Mouse (Mus musculus): ENCODE data around the gene Slc25a29. TPM values are rescaled to one million over a fixed set of nuclear protein-coding genes. Genes with fewer than 3 reads are reported as not detected.

Slc25a29 gene
- polyA plus RNA-seq, 1 experiment from 2014 or later, result 3.1 TPM

DNA sequence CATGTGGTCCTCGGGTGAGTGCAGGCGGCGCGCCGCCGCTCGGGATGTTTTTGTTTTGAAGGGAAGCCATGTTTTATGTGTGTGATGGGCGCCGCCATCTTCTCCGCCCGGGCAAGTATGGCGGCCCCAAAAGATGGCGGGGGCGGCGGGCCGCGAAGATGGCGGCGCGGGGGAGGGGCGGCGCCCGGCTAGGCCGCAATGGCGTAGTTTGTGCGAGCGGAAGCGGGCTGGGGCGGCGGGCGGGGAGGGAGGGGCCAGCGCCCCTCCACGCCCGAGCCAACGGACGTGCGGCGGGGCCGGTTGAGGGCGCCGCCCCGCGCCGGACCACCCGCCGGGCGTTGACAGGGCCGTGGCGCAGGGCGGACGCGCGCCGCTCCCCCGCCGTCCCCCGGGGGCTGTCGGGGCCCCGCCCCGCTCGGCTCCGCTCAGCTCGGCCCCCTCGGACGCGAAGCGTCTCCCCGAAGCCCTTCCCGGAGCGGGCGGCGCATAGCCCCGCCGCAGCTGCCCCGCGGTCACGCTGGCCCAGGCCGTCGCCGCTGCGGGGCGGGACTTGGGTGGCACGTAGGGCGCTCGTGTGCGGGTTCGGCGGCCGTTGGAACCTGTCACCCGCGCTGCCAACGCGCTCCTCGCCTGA lies 41.5 kb downstream of the Slc25a29 start:
- H3K36me3 ChIP-seq, result no peaks in the 10 kb centered on the region
- H3K4me2 ChIP-seq, result peak overlapping the region; percentile 68
- peaks cover 23% of the 10 kb centered on the region for H3K4me1 ChIP-seq (replicated peaks)
- peak; percentile 62 for ATAC-seq (replicated peaks; ENCODE audit: insufficient number of reproducible peaks, insufficient read depth, low FRiP score, low read depth)
- peak overlapping the region; percentile 99 for H3K4me3 ChIP-seq
- peak overlapping the region; percentile 100 for H3K27ac ChIP-seq
- H3K27me3 ChIP-seq, result no peaks in the 10 kb centered on the region
- under 1% methylated on average over 64 of the region's 94 CpGs for WGBS
- H3K9ac ChIP-seq, result peak overlapping the region; percentile 97
- H3K9me3 ChIP-seq (replicated peaks), result no peaks in the 10 kb centered on the region

DNA sequence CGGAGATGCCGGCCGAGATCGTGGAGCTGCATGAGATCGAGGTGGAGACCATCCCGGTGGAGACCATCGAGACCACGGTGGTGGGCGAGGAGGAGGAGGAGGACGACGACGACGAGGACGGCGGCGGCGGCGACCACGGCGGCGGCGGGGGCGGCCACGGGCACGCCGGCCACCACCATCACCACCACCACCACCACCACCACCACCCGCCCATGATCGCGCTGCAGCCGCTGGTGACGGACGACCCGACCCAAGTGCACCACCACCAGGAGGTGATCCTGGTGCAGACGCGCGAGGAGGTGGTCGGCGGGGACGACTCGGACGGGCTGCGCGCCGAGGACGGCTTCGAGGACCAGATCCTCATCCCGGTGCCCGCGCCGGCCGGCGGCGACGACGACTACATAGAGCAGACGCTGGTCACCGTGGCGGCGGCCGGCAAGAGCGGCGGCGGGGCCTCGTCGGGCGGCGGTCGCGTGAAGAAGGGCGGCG lies 42.2 kb downstream of the Slc25a29 start:
- Histone ChIP-seq H3K27me3 (no peaks in the 10 kb centered on the region), H3K4me1 (replicated peaks) (peaks cover 20% of the 10 kb centered on the region), H3K9ac (peak overlapping the region; percentile 97), H3K9me3 (replicated peaks) (no peaks in the 10 kb centered on the region), H3K27ac (peak overlapping the region; percentile 100), H3K4me3 (peak overlapping the region; percentile 99), H3K4me2 (peak overlapping the region; percentile 57), H3K36me3 (no peaks in the 10 kb centered on the region)
- WGBS, result 0% methylated on average over 65 of the region's 71 CpGs
- ATAC-seq (replicated peaks; ENCODE audit: insufficient number of reproducible peaks, insufficient read depth, low FRiP score, low read depth), result no peak

DNA sequence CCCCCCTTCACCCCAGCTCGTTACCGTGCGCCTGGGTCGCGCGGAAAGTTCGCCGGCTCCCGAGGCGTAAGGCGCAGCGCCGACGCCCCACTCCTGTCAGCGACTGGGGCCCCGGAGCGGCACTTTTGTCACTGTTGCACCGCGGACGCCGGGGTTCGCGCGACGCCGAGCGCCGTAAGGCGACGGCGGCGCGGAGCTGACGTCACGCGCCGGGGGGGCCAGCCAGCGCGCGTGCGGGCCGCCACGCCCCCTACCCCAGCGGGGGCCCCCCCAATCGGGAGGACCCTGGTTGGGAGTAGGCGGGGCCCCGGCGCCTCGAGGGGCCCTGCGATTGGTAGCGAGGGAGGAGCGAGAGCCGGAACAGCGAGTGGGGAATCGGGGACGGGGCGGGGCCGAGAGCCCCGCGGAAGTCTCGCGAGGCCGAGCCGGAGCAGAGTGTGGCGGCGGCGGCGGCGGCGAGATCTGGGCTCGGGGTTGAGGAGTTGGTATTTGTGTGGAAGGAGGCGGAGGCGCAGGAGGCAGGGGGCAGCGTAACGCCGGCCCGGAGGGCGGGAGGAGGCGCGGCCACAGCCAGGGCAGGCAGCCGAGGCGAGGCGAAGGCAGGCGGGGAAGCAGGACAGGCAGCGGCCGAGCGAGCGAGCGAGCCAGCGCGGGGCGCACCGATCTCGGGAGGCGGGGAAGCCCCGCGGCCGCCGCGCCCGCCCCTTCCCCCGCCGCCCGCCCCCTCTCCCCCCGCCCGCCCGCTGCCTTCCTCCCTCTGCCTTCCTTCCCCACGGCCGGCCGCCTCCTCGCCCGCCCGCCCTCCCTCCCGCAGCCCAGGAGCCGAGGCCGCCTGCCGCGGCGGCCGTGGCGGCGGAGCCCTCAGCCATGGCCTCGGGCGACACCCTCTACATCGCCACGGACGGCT lies 42.9 kb downstream of the Slc25a29 start, which contains the start of gene Yy1:
Gene Yy1 (plus strand): TSS at position 428 of the 907 bp plus-strand sequence.
- H3K27me3 ChIP-seq, result no peaks in the 10 kb centered on the region

DNA sequence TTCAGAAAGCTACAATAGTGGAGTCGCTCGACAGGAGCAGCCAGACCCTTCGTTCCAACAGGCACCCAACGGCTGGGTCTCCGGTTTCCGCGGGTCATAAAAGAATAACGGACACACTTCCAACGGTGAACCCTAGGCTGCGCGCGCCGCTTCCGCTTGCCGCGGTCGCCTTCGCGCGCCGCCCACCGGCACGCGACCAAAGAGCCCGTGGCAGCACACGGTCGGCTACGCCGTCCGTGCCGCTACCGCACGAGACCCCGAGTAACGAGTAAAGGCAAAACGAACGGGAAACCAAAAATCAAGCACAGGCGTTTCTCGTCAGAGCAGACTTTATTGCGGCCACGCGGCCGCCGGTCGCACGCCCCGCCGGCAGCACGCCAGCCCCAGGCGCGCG lies 43.5 kb downstream of the Slc25a29 start:
- ATAC-seq (replicated peaks; ENCODE audit: insufficient number of reproducible peaks, insufficient read depth, low FRiP score, low read depth), result peak; percentile 40
- H3K9ac ChIP-seq, result peak overlapping the region; percentile 91
- no peaks in the 10 kb centered on the region for H3K36me3 ChIP-seq
- H3K9me3 ChIP-seq (replicated peaks), result no peaks in the 10 kb centered on the region
- peak overlapping the region; percentile 99 for H3K4me3 ChIP-seq
- under 1% methylated on average over 52 of the region's 52 CpGs for WGBS
- H3K4me1 ChIP-seq (replicated peaks), result peaks cover 18% of the 10 kb centered on the region
- H3K27ac ChIP-seq, result peak overlapping the region; percentile 100
- no peaks in the 10 kb centered on the region for H3K27me3 ChIP-seq
- H3K4me2 ChIP-seq, result peak overlapping the region; percentile 63

More for the DNA sequence above, 42.9 kb downstream of the Slc25a29 start, which contains the start of gene Yy1:
- H3K9ac ChIP-seq, result peak within 1 kb of the TSS; percentile 97
- H3K4me1 ChIP-seq (replicated peaks), result peaks cover 20% of the 10 kb centered on the region
- H3K36me3 ChIP-seq, result no peaks in the 10 kb centered on the region
- ATAC-seq (replicated peaks; ENCODE audit: insufficient number of reproducible peaks, insufficient read depth, low FRiP score, low read depth), result peak; percentile 93
- peak within 1 kb of the TSS; percentile 99 for H3K4me3 ChIP-seq
- H3K4me2 ChIP-seq, result peak within 1 kb of the TSS; percentile 63
- WGBS, result under 1% methylated on average over 104 of the region's 127 CpGs
- H3K27ac ChIP-seq, result peak within 1 kb of the TSS; percentile 100
- H3K9me3 ChIP-seq (replicated peaks), result no peaks in the 10 kb centered on the region

DNA sequence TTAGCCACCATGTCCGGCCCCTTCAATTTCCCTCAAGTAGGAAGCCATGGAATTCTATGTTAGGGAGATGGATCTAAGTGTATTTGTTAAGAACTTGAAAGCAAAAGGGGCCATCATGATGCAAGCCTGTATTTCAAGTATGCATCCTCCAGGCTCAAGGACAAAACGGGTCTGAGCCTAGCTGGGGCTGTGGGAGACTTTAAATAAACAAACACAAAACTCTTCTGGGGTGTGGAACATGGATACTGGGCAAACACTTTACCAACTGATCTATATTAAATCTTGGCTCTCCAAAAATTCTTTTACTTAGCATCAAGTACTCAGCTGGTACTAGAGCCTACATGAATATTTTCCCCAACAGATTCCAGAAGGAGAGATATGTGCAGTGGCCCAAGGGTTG lies 48.4 kb downstream of the Slc25a29 start:
- no peak for ATAC-seq (replicated peaks; ENCODE audit: insufficient number of reproducible peaks, insufficient read depth, low FRiP score, low read depth)
- Histone ChIP-seq H3K4me3 (no peak overlapping the region), H3K4me2 (no peak overlapping the region), H3K27ac (no peak overlapping the region), H3K9ac (no peak overlapping the region), H3K27me3 (no peaks in the 10 kb centered on the region), H3K9me3 (replicated peaks) (no peaks in the 10 kb centered on the region), H3K36me3 (peaks cover 6% of the 10 kb centered on the region; the same call in 1 of the 2 replicates), H3K4me1 (replicated peaks) (peaks cover 8% of the 10 kb centered on the region)
- WGBS, result 79% methylated on average over 2 of the region's 2 CpGs

DNA sequence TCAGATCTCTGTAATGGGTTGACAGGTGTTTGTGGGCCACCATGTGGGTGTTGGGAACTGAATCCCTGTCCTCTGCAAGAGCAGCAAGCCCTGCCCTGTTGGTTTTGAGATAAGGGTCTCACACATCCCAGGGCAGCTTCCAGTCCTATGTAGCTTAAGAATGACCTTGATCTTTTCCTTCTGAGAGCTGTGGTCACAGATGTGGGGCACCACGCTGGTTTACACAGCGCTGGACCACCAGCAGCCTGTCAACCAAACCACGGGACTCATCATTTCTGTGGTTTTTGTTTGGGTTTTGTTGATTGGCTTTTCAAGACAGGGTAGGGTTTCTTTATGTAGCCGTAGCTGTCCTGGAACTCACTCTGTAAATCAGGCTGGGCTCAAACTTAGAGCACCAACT lies 50.5 kb downstream of the Slc25a29 start:
- Histone ChIP-seq H3K27me3 (no peaks in the 10 kb centered on the region), H3K36me3 (peaks cover 6% of the 10 kb centered on the region; the same call in 1 of the 2 replicates), H3K27ac (no peak overlapping the region), H3K4me3 (no peak overlapping the region), H3K4me1 (replicated peaks) (no peaks in the 10 kb centered on the region), H3K9ac (no peak overlapping the region), H3K4me2 (no peak overlapping the region), H3K9me3 (replicated peaks) (no peaks in the 10 kb centered on the region)
- no peak for ATAC-seq (replicated peaks; ENCODE audit: insufficient number of reproducible peaks, insufficient read depth, low FRiP score, low read depth)
- WGBS, result 84% methylated on average over 4 of the region's 4 CpGs

DNA sequence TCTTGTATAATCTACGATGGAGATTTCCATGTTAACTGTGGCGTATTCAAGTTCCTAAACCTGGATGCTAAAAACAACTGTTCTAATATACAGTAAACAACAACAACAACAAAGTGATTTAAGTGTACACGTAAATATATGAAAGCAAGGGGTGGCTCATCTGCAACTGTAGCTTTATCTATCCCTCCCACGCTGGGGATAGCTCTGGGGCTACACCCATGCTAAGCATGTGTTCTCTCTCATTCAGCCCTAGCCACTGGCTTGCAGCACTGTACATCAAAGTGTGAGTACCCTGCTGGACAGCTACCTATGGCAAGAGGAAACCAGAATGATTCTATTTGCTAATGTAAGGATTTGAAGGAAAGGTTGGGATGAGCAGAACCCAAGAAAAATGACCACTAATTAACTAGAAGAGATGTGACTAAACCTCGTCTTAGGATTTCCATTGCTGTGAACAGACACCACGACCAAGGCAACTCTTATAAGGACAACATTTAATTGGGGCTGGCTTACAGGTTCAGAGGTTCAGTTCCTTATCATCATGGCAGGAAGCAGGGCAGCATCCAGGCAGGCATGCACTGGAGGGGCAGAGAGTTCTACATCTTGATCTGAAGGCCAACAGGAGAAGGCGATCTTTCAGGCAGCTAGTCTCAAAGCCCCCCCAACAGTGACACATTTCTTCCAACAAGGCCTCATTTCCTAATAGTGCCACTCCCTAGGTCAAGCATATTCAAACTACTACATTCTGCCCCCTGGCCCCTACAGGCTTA lies 55.4 kb downstream of the Slc25a29 start:
- Histone ChIP-seq H3K27ac (no peak overlapping the region), H3K4me3 (no peak overlapping the region), H3K9me3 (replicated peaks) (no peaks in the 10 kb centered on the region; the same call in 1 of the 2 replicates), H3K27me3 (no peaks in the 10 kb centered on the region), H3K36me3 (peaks cover 13% of the 10 kb centered on the region; the same call in 1 of the 2 replicates), H3K9ac (no peak overlapping the region), H3K4me1 (replicated peaks) (no peaks in the 10 kb centered on the region), H3K4me2 (no peak overlapping the region)
- WGBS, result 90% methylated on average over 7 of the region's 7 CpGs
- ATAC-seq (replicated peaks; ENCODE audit: insufficient number of reproducible peaks, insufficient read depth, low FRiP score, low read depth), result no peak

MicroRNAs within 50 kb of the gene (microRNA counts, 519-probe panel; counts per million panel counts)
- not detected for microRNA mmu-miR-345-3p
- 2,297 counts per million, percentile 40 among the panel's probes with 10 or more counts for microRNA mmu-miR-345-5p

Small RNAs within 50 kb of the gene (microRNA-seq; reads per million reads assigned to microRNA genes)
- gene Mir345, result 68.1 reads per million, percentile 45 among the genes with 10 or more reads in this experiment

Other genes starting within 250 kb of the Slc25a29 start
- 0.54 and 2.1 TPM in 2 replicates for gene Degs2, start 133.6 kb downstream of the Slc25a29 start, polyA plus RNA-seq (2015; fragmentation: Nextera tagmentation; extraction: Ambion mirVana)
- gene Yy1, start 42.9 kb downstream of the Slc25a29 start, polyA plus RNA-seq (2015; fragmentation: Nextera tagmentation; extraction: Ambion mirVana), result 10.5 and 13.1 TPM in 2 replicates
- gene Slc25a47, start 163 bp upstream of the Slc25a29 start, polyA plus RNA-seq (2015; fragmentation: Nextera tagmentation; extraction: Ambion mirVana), result 4.3 and 5.5 TPM in 2 replicates
- 3.8 and 6.9 TPM in 2 replicates for gene Wdr25, start 57.7 kb upstream of the Slc25a29 start, polyA plus RNA-seq (2015; fragmentation: Nextera tagmentation; extraction: Ambion mirVana)
- gene Wars, start 58.3 kb upstream of the Slc25a29 start, polyA plus RNA-seq (2015; fragmentation: Nextera tagmentation; extraction: Ambion mirVana), result 46.6 and 57.7 TPM in 2 replicates
- 1.5 and 3.2 TPM in 2 replicates for gene Begain, start 232.3 kb upstream of the Slc25a29 start, polyA plus RNA-seq (2015; fragmentation: Nextera tagmentation; extraction: Ambion mirVana)